Mouse (Mus musculus): ENCODE results near the gene Ndrg3.
A peak's percentile ranks its signal among the peaks of the same experiment; 100 is the strongest.
"Not testable (repeated sequence)": the region's sequence is repeated elsewhere in the genome, so short reads cannot be mapped to it uniquely, and the experiment has no call there.

Gene Ndrg3

GRCm38 (mm10) chr2:156937795-156938194 lies 54.1 kb downstream of the Ndrg3 start:
- DNase-seq (ENCODE audit: low read depth, low spot score): no peak

GRCm38 (mm10) chr2:156935005-156935404 lies 56.9 kb downstream of the Ndrg3 start:
- no peak for DNase-seq (ENCODE audit: low read depth, low spot score)

GRCm38 (mm10) chr2:156933426-156933825 lies 58.4 kb downstream of the Ndrg3 start:
- DNase-seq (ENCODE audit: low read depth, low spot score): no peak

- no peak for DNase-seq (ENCODE audit: low read depth, low spot score)
These were observed 60.4 kb downstream of the Ndrg3 start for GRCm38 (mm10) chr2:156931421-156931820.

GRCm38 (mm10) chr2:156930549-156930948 lies 61.3 kb downstream of the Ndrg3 start:
- no peak for DNase-seq (ENCODE audit: low read depth, low spot score)

- no peak for DNase-seq (ENCODE audit: low read depth, low spot score)
These were observed 62.2 kb downstream of the Ndrg3 start for GRCm38 (mm10) chr2:156929519-156930120.

- no peak for DNase-seq (ENCODE audit: low read depth, low spot score)
These were observed 63.2 kb downstream of the Ndrg3 start for GRCm38 (mm10) chr2:156928606-156929005.

GRCm38 (mm10) chr2:156927663-156928062 lies 64.2 kb downstream of the Ndrg3 start:
- no peak for DNase-seq (ENCODE audit: low read depth, low spot score)

- DNase-seq (ENCODE audit: low read depth, low spot score): not testable (repeated sequence)
These were observed 66.2 kb downstream of the Ndrg3 start for GRCm38 (mm10) chr2:156925611-156926010.

GRCm38 (mm10) chr2:156925075-156925474 lies 66.8 kb downstream of the Ndrg3 start:
- not testable (repeated sequence) for DNase-seq (ENCODE audit: low read depth, low spot score)

- DNase-seq (ENCODE audit: low read depth, low spot score): no peak
These were observed 67.5 kb downstream of the Ndrg3 start for GRCm38 (mm10) chr2:156924210-156924898.

- no peak for DNase-seq (ENCODE audit: low read depth, low spot score)
These were observed 68.8 kb downstream of the Ndrg3 start for GRCm38 (mm10) chr2:156923057-156923456.

- no peak for DNase-seq (ENCODE audit: low read depth, low spot score)
These were observed 72.1 kb downstream of the Ndrg3 start for GRCm38 (mm10) chr2:156919796-156920195.

- DNase-seq (ENCODE audit: low read depth, low spot score): not testable (repeated sequence)
These were observed 72.7 kb downstream of the Ndrg3 start for GRCm38 (mm10) chr2:156919191-156919590.

- DNase-seq (ENCODE audit: low read depth, low spot score): no peak
These were observed 73.3 kb downstream of the Ndrg3 start for GRCm38 (mm10) chr2:156918562-156918961.

- no peak for DNase-seq (ENCODE audit: low read depth, low spot score)
These were observed 75.3 kb downstream of the Ndrg3 start for GRCm38 (mm10) chr2:156916419-156917125.

GRCm38 (mm10) chr2:156915559-156915958 lies 76.3 kb downstream of the Ndrg3 start:
- DNase-seq (ENCODE audit: low read depth, low spot score): no peak

- DNase-seq (ENCODE audit: low read depth, low spot score): no peak
These were observed 78.7 kb downstream of the Ndrg3 start for GRCm38 (mm10) chr2:156913191-156913590.

GRCm38 (mm10) chr2:156905931-156906330 lies 85.9 kb downstream of the Ndrg3 start:
- not testable (repeated sequence) for DNase-seq (ENCODE audit: low read depth, low spot score)

- DNase-seq (ENCODE audit: low read depth, low spot score): peak; percentile 49
These were observed 86.7 kb downstream of the Ndrg3 start for GRCm38 (mm10) chr2:156904976-156905717.

- DNase-seq (ENCODE audit: low read depth, low spot score): peak; percentile 59
These were observed 88.5 kb downstream of the Ndrg3 start for GRCm38 (mm10) chr2:156903367-156903766.

- not testable (repeated sequence) for DNase-seq (ENCODE audit: low read depth, low spot score)
These were observed 89.4 kb downstream of the Ndrg3 start for GRCm38 (mm10) chr2:156902411-156902810.

Measured in R1 (cell line).